Mouse (Mus musculus) monocyte, adult 5-6 weeks (primary cell): ENCODE data around the gene Susd4. TPM values are rescaled to one million over a fixed set of nuclear protein-coding genes. Genes with fewer than 3 reads are reported as not detected.

Experiments
- total RNA-seq: library from RNA; stranded (forward); fragments of 200-1000, 200-491, 200-594 nt; gene quantifications from 3 replicates; pipeline ENCODE4 v1.2.3, GENCODE M21; 2017

The Susd4 gene
- total RNA-seq, 1 experiment from 2014 or later = not detected

Other genes starting within 250 kb of the Susd4 start
- gene Capn2, start 246.3 kb upstream of the Susd4 start, total RNA-seq = 167 to 244 TPM (median 240 TPM) in 3 replicates
- gene Capn8, start 198.9 kb upstream of the Susd4 start, total RNA-seq = not detected in 3 replicates
- 0.67 TPM in 1 of 3 replicates, not detected in the others for gene Ccdc185, start 14.7 kb upstream of the Susd4 start, total RNA-seq
- 0.48 to 0.53 TPM in 2 of 3 replicates, not detected in the other for gene Tlr5, start 190.9 kb downstream of the Susd4 start, total RNA-seq